Mouse (Mus musculus) heart, postnatal 14 days (tissue): ENCODE measurements around the gene Igdcc3. TPM values are rescaled to one million over a fixed set of nuclear protein-coding genes. Genes with fewer than 3 reads are reported as not detected.

Experiments used
- DNase-seq, 2 experiments: peaks; one replicate each; pipeline ENCODE4 v3.0.0; 2021 to 2022
- intact Hi-C: fragments of 180-260 bp; cut with DNase I; formaldehyde crosslinking; loops from one replicate; pipeline ENCODE4 v1.15.1; 2025
- total RNA-seq, 2 experiments: library from RNA; stranded (reverse); gene quantifications; 2 replicates each; pipeline ENCODE4 v1.2.3; 2021

Igdcc3 gene
- total RNA-seq, 2 experiments from 2014 or later: 0.22 to 0.24 TPM

DNA sequence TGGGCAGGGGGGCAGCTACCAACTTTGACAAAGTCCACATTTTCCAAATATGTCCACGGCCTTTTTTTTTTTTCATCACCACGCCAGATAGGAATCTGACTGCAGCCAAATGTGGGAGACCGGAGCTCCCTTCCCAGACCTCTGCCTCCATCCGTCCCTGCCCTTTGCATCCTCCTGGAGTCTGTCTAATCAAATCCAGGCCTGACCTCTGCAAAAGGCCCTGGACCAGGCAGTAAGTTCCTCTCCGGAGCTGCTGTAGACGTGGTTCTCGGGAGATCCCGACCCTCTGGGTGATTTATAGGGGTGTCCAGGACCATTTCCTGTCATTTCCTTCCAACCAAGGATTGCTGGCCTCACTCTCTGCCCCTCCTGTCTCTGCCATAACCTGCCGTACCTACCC, 31.7 kb downstream of the Igdcc3 start:
- intact Hi-C loops: no loop called here
- DNase-seq: no peak

DNA sequence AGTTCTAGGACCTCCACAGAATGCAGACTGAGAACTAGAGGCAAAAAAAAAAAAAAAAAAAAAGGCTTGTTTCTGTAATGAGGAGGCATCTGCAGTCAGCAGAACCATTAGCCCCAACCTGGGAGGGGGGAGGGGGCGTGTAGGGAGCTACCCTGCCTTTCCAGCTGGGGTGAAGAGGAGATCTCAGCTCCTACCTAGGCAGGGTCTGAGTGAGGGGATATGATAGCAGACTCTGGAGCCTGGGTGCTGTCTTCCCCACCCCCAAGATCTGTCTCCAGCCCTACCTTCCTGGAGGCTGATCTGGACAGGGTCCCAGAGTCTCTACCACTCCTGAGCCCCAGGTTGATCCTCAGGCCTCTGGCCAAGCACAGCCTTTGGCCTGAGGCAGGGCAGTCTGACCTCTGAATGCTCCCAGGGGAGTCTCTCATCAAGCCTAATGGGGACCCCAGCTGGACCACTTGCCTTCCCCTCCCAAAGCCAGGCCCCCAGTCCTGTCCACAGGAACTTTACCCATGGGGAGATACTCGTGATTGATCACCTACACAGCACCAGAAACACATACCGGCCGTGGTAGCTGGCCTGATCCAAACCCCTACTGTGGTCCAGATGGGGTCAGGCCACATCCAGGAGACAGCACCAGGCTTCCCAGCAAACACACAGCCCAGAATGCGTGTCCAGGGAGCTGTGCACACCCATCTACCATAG, 34.4 kb downstream of the Igdcc3 start:
- intact Hi-C loops: no loop called here
- DNase-seq: no peak

DNA sequence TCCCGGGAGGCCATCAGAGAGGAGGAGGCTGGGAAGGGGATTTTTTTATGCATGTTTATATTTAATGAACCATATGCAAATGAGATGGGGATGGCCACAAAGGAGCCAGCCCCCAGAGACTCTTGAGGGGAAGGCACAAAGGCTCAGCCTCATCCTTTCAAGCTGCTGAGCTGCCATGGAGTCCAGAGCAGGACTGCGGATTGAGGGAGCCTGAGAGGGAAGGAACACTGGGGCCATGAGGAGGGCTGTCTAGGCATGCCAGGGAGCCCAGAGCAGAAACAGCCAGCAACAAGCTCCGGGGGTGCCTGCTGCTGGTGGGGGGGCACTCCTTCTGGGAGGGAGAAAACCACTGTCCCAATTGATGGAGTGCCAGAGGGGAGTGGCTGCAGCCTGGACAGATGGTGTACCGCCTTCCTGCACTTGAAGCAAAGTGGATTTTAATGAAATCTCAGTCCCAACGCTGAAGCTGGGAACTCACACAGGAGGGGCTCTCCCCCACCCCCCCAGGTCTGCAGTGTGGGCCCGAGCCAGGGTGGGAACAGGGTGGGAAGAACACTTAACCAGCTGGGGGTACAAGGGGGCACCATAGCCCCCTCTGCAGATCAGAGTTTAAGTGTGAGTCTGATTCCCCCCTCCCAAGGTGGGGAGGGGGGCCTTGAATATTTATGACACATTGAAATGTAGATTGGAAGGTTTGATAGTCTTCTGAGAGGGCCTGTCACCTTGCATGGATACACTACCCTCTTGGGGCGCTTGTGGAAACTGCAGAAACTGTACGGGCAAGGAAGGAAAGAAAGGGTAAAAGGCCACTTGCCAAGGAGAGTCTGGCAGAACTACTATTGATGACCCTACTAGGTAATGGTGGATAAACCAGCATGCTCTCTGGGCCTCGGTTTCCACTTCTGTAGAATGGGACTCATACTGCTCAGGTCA, 35.2 kb downstream of the Igdcc3 start:
- DNase-seq: no peak
- intact Hi-C loops: no loop called here

DNA sequence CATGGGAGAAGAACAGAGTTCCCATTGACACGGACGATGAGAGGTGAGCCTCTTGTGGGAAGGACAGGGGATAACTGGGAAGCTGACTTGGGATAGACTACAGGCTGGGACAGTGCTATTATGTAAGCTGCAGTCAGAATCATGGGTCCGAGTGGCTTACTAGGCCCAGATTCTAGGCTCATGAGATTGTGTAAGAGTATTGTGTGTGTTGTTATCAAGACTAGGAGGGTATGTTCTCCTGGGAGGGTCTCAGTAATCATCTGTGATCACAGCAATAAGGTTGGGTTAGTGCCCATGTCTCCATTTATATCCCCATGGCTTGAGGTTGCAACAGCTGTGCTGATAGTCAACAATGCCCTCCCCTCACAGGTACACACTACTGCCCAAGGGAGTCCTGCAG, 36.5 kb downstream of the Igdcc3 start:
- intact Hi-C loops: no loop called here
- DNase-seq: no peak

DNA sequence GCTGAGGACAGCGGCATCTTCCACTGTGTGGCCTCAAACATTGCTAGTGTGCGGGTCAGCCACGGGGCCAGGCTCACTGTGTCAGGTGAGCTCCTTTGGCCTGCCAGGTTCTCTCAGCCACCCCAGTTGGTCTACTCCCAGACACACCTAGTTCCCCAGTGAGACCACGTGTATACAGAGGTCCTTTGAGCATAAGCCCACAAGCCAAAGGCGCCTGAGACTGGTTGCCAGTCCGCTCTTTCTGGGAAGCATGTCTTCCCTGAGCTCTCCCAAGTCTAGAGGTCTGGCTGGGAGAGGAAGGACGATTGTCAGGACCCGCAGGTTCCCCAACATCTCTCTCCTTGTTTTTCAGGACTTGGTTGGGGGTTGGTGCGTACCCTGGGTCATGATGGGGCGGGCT, 36.9 kb downstream of the Igdcc3 start:
- no peak for DNase-seq
- intact Hi-C loops: no loop called here

DNA sequence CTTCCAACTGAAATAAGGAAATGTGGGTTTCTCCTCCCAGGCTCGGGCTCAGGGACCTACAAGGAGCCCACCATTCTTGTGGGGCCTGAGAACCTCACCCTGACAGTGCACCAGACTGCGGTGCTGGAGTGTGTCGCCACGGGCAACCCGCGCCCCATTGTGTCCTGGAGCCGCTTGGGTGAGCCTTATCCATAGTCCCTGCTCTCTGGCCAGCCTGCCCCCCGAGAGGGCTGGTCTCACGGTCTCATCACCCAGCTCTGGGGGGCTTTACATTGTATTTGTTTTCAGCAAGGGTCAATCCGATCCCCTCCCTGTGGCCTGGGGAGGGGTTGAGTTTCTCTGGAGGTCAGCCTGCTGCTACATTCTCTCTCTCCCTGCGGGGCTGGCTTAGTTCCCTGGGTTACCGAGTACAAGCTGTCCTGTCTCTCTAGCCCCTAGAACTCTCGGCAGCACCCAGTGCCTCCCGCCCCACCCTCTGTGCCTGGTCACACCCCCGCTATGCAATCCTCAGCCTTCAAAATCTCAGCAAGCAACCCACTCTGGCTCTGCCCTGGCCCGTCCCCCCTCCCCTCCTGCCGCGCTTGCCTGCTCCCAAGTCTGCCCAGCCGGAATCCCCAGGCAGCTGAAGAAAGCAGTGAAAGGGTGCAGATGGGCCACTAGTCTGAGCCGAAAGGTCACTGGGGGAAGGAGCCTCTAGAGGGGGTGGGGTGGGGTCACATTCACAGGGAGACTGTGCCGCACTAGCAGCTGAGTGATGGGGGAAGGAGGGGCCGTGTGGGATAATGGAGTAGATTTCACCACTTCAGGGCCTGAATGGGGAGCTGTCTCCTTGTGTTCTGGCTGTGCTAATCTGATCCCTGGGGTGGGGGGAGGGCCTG, 37.6 kb downstream of the Igdcc3 start:
- DNase-seq: peak; percentile 40 to 46
- intact Hi-C loops: no loop called here

DNA sequence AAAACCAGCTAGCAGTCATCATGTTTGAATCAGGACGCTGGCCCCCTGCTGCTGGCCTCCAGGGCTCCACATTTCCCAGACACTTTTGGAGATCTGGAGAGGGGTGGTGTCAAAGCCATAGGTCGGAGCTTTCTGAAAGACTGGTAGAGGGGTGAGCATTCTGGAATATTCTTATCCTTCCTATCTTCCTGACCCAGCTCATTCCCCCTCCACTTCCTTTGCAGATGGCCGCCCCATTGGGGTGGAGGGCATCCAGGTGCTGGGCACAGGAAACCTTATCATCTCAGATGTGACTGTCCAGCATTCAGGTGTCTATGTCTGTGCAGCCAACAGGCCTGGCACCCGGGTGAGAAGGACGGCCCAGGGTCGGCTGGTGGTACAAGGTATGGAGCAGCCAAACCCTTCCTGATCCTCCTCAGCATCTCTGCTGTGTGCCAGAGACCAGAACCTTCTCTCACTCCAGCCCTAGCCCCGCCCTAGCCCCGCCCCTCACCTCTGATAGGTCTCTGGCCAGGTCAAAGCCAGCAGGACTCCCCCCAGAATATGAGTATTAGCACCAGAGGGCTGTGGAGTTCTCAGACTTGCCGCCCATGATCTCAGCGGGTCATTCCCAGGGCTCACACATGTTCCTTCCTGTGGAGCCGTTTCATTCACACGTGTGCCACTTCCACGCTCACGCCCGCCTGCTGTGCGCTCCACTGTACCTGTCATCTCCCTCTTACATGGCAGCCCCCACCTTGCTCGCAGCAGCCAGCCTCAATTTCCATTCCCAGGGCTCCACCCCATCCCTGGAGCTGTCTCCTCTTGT, 39.0 kb downstream of the Igdcc3 start:
- DNase-seq: no peak
- intact Hi-C loops: no loop called here

DNA sequence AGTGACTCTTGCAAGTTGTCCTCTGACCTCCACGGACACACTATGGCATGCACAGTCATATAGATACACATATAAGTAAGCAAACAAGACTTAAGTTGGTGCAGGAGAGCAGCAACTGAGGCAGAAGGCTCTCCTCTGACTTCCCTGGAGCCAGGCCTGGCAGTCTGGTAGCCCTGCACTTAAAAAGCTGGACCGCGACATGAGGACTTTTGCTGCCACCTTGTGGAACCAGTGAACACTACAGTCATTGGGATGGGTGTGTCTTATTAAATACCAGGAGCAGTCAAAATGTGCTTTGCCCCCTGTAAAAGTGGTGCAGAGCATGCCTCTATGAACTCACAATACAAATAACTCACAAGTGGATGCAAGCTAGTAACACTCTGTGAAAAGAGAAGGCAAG, 47.6 kb downstream of the Igdcc3 start:
- DNase-seq: peak; percentile 83 to 89
- intact Hi-C loops: loop anchor here (1.0 kb wide), 1 partner anchor 55 kb away; no protein-coding TSS in a partner anchor

DNA sequence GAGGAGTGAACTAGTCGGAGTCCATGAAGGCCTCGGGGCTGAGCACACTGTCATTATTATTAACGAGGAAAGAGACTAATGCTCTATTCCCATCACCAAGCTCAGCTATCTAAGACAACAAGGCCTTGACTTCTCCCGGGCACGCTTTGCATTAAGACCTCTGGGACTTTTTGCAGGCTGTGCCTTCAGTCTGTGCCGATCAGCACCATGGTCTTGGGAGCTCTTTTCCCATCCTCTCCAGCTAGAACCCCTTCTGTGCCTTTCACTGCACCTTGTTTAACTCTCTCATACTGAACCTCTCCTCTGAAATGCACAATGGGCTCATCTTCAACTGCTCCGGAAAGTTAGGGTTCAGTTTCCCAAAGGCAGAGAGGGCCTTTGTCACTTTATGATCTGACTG, 49.3 kb downstream of the Igdcc3 start:
- intact Hi-C loops: loop anchor here (5.0 kb wide), 1 partner anchor 158 kb away; the partner anchor contains the start of gene Dpp8
- DNase-seq: no peak

DNA sequence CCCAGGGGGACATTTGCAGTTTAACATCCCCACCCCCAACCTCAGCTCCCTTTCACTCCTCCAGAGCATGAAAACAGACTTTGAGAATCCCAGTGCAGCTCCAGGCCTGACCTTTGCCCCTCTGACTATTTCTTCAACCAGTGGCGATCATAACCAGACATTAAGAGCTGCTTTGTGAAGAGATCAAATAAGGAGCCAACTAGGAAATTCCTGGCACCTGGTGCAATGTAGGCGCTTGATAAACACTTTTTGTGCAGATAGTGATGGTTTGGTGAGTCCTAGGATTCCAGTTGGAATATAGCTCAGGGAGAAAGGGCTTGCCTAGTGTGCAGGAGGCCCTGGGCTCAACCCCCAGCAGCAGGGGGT, 50.4 kb downstream of the Igdcc3 start:
- intact Hi-C loops: loop anchor here (5.0 kb wide), 1 partner anchor 159 kb away; the partner anchor contains the start of gene Dpp8
- no peak for DNase-seq

DNA sequence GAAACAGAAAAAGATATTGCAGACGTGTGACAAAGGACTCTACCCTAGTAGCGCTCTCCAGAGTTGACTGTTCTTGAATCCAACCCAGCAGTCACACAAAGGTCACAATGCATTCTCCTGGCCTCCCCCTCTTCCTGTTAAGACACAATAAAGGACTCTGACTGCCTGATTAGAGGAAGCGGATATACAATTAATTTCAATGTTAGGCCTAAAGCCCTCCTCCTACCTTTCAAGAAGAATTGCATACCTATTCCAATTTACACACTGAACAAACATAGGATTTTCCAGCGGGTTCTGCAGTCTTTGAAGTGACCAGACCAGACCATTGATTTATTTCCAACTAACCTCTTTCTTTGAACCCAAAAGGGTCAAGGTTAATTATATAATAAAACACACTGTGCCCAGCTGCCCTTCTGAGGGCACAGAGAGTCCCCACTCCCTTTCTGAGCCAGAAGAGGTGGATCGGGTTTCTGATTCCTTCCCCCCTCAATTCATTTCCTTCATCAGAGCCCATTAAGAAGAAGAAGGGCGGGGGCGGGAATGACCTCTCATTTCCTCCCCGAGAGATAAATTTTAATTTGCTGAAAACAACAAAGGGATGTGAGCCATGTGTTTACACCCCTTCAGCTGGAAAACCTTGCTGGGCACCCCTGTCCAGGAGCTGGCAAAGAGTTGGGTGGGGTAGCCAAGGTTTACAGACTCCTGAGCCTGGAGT, 50.9 kb downstream of the Igdcc3 start:
- DNase-seq: no peak
- intact Hi-C loops: loop anchor here (5.0 kb wide), 1 partner anchor 160 kb away; the partner anchor contains the start of gene Dpp8

DNA sequence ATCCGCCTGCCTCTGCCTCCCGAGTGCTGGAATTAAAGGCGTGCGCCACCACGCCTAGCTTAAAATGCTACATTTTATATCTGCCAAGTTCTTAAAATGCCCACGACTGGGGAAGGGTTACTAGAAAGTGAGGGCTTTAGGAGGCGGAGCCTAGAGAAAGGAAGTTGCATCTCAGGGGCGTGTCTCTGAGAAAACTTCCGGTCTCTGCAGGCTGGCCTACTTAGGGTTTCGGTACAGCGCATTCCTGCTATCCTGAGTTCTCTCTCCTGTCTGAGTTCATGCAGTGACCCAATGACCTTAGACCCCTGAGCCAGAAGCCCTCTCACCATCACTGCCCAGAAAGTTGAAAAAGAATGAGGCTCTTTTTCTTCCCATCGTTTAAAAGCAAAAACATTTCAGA, 52.2 kb downstream of the Igdcc3 start:
- intact Hi-C loops: loop anchor here (5.0 kb wide), 1 partner anchor 161 kb away; the partner anchor contains the start of gene Dpp8

DNA sequence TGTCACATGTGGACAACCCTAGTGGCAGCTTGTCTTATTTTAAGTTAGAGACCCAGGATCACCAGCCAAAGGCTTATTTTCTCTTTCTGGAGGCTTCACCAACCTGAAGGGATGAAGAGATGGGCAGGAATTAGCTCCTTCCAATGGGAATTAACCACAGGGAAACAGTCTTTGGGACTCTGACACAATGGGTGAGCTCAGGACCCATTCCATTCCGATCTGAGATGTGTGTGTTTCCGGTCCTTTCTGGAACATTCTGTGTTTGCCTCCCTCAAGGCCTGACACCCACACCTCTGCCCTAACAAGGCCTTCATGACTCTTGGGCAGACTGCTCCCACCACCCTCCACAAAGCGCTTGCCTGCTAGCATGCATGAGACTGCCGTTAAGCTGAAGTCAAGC, 54.1 kb downstream of the Igdcc3 start, which contains the start of gene Parp16:
Parp16 (plus strand) TSS at position 301 of the 400 bp plus-strand sequence.
- intact Hi-C loops: loop anchor here (2.0 kb wide), 1 partner anchor 88 kb away; no protein-coding TSS in a partner anchor
- DNase-seq: no peak

More for the DNA sequence above, 52.2 kb downstream of the Igdcc3 start:
- DNase-seq: no peak

DNA sequence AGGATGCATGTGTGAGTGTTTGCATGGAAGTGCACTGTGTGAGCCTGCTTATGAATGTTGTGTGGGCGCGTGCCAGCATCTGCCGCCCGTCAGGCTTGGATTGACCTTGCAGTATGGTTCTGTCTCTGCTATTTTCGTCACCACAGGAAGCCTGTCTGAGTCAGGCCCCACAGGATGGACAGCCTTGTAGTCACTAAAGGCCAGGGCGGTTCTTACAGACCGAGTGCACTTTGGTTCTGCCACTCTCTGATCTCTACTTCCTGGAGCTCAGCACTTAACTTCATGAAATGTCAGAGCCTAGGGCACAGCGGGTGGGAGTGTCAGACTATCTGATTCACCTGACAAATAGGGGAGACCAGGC, 54.6 kb downstream of the Igdcc3 start:
- intact Hi-C loops: loop anchor here (2.0 kb wide), 1 partner anchor 87 kb away; no protein-coding TSS in a partner anchor
- DNase-seq: peak; percentile 50 to 57

DNA sequence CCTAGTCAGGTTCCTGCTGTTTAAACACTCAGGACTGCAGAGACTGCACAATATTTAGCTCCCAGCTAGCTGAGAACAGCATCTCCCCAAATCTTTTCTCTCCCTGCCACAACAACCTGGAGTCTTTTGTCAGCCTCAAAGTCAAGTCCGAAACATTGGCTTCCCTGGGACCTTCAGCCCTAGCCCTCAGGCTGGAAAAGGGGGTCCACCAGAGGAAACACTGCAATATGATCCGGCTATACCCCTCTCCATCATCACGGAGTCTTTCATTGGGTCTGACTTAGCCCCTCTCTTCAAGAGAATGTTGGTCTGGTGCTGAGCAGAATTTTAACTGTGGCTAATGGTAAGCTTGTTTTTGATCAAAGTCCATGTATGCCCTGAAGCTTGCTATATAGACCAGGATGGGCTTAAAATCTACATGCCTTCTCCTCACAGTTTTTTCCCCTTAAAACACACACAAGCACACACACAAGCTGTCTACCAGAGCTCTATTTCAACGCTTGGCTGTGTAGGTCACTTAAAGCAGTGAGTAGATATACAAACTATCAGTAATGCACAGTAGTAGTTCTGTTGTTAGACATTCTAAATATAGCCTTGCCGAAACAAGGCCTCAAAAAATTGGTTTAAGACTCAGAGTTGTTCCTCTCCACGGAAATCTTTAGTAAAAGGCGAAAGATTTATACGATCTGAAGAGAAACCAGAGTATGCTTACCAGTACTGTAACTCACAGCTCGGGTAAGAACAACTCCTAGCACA, 55.2 kb downstream of the Igdcc3 start:
- DNase-seq: no peak
- intact Hi-C loops: loop anchor here (2.0 kb wide), 2 partner anchors 17 to 87 kb away; no protein-coding TSS in a partner anchor

DNA sequence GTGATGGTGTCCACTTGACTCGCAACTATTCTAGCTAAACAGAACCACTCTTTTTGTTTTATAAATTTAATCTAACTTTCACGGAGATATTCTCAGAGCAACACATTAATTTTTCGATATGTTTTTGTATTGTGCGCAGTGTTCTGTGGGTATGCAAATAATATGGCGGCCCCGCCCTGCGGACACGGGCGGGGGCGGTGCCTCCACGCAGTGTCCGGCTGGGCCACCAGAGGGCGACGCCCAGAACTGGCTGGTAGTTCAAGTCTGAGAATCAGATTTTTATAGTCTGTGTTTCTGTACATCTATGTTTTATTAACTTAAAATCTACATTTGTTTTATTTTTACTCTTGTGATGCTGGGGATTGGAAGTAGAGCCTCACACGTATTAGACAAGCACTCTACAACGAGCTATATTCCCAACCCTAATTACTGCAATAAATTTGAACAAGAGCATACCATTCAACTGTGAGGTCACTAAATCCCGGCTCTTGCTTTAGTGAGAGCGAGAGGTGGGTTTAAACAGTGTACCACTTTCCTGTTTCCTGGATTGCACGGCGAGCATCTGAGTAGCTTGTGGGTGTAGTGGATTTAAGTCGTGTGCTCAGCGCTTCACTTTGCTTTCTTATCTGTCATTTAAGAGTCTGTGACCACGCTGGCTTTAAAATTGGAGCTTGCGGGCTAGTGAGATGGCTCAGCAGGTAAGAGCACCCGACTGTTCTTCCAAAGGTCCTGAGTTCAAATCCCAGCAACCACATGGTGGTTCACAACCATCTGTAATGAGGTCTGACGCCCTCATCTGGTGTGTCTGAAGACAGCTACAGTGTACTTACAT, 56.0 kb downstream of the Igdcc3 start:
- intact Hi-C loops: loop anchor here (2.0 kb wide), 1 partner anchor 16 kb away; no protein-coding TSS in a partner anchor

DNA sequence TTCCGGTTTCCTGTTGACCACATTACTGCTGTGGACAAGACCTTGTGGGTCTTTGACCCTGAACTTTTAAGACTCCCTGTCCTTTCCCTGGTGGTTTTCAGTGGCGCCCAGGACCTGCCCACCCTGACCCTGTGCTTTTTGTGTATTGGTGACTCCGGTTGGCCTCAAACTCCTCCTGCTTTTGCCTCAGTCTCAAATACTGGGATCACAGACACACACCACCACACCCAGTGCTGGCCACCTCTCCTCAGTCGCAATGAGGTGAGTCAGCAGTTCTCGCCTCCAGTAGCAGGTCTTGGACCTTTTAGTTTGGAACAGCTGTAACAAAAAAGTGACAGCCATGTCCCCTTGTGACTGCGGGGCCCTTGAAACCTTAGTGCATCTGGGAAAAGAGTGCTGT, 56.8 kb downstream of the Igdcc3 start:
- intact Hi-C loops: loop anchor here (2.0 kb wide), 1 partner anchor 15 kb away; no protein-coding TSS in a partner anchor
- DNase-seq: no peak

More for the DNA sequence above, 56.0 kb downstream of the Igdcc3 start:
- DNase-seq: peak; percentile 96 to 98
